14 mouse cellular contexts compared by ENCODE assay signal in the genomic region with DNA sequence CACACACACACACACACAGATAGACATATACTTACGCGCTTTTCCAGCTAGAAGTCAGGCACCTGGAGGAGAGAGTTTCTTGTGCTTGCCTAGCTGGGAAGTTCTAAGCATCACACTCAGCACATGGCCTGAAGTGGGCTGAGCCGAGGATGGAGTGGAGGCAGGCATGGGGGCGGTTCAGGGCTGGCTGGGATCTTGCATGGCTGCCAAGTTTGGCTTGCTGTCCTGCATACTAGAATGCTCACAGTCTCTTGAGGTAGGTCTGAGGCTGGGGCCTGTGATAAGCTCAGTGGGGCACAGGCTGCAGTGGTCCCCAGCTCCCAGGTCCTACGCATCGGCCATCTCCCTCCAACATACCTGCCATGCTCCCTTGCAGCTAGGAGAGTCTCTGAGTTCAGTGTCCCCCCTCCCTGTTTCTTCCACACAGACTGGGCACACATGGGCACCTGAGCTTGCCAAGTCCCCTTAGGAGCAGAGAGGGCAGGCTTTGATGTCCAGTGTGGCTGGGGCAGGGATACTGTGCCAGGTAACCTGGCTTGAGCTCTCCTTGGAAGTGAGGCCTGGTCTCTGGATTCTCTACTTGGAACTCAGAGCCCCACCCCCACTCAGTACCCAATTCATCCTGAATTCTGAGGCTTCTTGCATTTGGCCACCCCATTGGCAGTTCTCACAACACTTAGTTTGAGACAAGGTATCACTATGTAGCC. TPM values are rescaled to one million over a fixed set of nuclear protein-coding genes. Genes with fewer than 3 reads are reported as not detected.
DNase-seq lines count a peak whose midpoint lies in the region; ATAC-seq lines count a peak whose summit lies in the region.
"Had no signal": no experiment of that assay in that cellular context is flagged by ENCODE, and none has a peak within 500 bp of the region (broad histone marks: within the 10 kb centered on the region; RNA-seq: fewer than 3 reads in every experiment).

No protein-coding gene starts in this region.

- ATAC-seq in hindbrain, embryonic 16.5 days: peak; percentile 48; the same call in 1 of the 2 replicates
- no peak for ATAC-seq in liver, embryonic 11.5 days (replicated peaks; ENCODE audit: low FRiP score)
- ATAC-seq: forebrain, embryonic 13.5 days; liver, embryonic 12.5 days; midbrain, embryonic 15.5 days had no signal

- H3K9me3 ChIP-seq in hindbrain, embryonic 16.5 days (ENCODE audit: control insufficient read depth, low read length): no peaks in the 10 kb centered on the region
- no peaks in the 10 kb centered on the region for H3K9me3 ChIP-seq in hindbrain, embryonic 10.5 days
- no peaks in the 10 kb centered on the region for H3K9me3 ChIP-seq in liver, embryonic 11.5 days (ENCODE audit: control insufficient read depth, low read length)
- H3K9me3 ChIP-seq: forebrain, embryonic 13.5 days; kidney, embryonic 15.5 days; liver, embryonic 12.5 days; midbrain, embryonic 15.5 days had no signal

- no peak overlapping the region for H3K4me2 ChIP-seq in hindbrain, embryonic 16.5 days (ENCODE audit: low read length)
- no peak overlapping the region for H3K4me2 ChIP-seq in liver, embryonic 11.5 days
- H3K4me2 ChIP-seq: forebrain, embryonic 13.5 days; kidney, embryonic 15.5 days; liver, embryonic 12.5 days; midbrain, embryonic 15.5 days had no signal

- H3K36me3 ChIP-seq in hindbrain, embryonic 16.5 days (ENCODE audit: control insufficient read depth, insufficient read depth, low read length): no peaks in the 10 kb centered on the region
- no peaks in the 10 kb centered on the region for H3K36me3 ChIP-seq in hindbrain, embryonic 10.5 days
- H3K36me3 ChIP-seq in liver, embryonic 11.5 days (ENCODE audit: control insufficient read depth, insufficient read depth, low read length): no peaks in the 10 kb centered on the region
- H3K36me3 ChIP-seq: kidney, embryonic 15.5 days; liver, embryonic 12.5 days; midbrain, embryonic 15.5 days had no signal

- H3K4me3 ChIP-seq in hindbrain, embryonic 16.5 days (ENCODE audit: low read length): no peak overlapping the region
- H3K4me3 ChIP-seq in hindbrain, embryonic 10.5 days: no peak overlapping the region
- H3K4me3 ChIP-seq in liver, embryonic 11.5 days (ENCODE audit: low read depth, low read length): no peak overlapping the region
- H3K4me3 ChIP-seq: forebrain, embryonic 13.5 days; kidney, embryonic 15.5 days; layer of hippocampus, adult 2 months; liver, embryonic 12.5 days; midbrain, embryonic 15.5 days had no signal

- peaks cover 5% of the 10 kb centered on the region for H3K4me1 ChIP-seq in hindbrain, embryonic 16.5 days (ENCODE audit: control insufficient read depth, insufficient read depth, low read depth, low read length)
- peaks cover 9% of the 10 kb centered on the region for H3K4me1 ChIP-seq in hindbrain, embryonic 10.5 days (replicated peaks)
- H3K4me1 ChIP-seq in liver, embryonic 11.5 days (replicated peaks; ENCODE audit: control insufficient read depth, insufficient read depth, low read length): no peaks in the 10 kb centered on the region
- H3K4me1 ChIP-seq: kidney, embryonic 15.5 days; liver, embryonic 12.5 days had no signal

- no peak overlapping the region for H3K27ac ChIP-seq in hindbrain, embryonic 16.5 days (ENCODE audit: low read depth, low read length)
- H3K27ac ChIP-seq in hindbrain, embryonic 10.5 days: no peak overlapping the region
- H3K27ac ChIP-seq in liver, embryonic 11.5 days (ENCODE audit: low read depth, low read length): no peak overlapping the region
- H3K27ac ChIP-seq: forebrain, embryonic 13.5 days; kidney, embryonic 15.5 days; layer of hippocampus, adult 2 months; liver, embryonic 12.5 days; midbrain, embryonic 15.5 days had no signal

- no peaks in the 10 kb centered on the region for H3K27me3 ChIP-seq in hindbrain, embryonic 16.5 days (replicated peaks; ENCODE audit: control insufficient read depth, insufficient read depth, low read length)
- 0 out of 2 replicates have a peak, but pooled peaks cover 7% of the 10 kb centered on the region for H3K27me3 ChIP-seq in hindbrain, embryonic 10.5 days (ENCODE audit: insufficient read depth, poor library complexity, severe bottlenecking)
- no peaks in the 10 kb centered on the region for H3K27me3 ChIP-seq in liver, embryonic 11.5 days (replicated peaks; ENCODE audit: control insufficient read depth, insufficient read depth, low read length)
- H3K27me3 ChIP-seq: forebrain, embryonic 13.5 days; kidney, embryonic 15.5 days; liver, embryonic 12.5 days; midbrain, embryonic 15.5 days had no signal

- WGBS in hindbrain, embryonic 16.5 days: 79% methylated on average over 6 of the region's 6 CpGs
- WGBS in hindbrain, embryonic 10.5 days: 91% methylated on average over 6 of the region's 6 CpGs
- 82% methylated on average over 6 of the region's 6 CpGs for WGBS in liver, embryonic 11.5 days

- H3K9ac ChIP-seq in hindbrain, embryonic 16.5 days (ENCODE audit: low read depth, low read length): no peak overlapping the region
- H3K9ac ChIP-seq in liver, embryonic 11.5 days (ENCODE audit: low read depth, low read length): no peak overlapping the region
- H3K9ac ChIP-seq: forebrain, embryonic 13.5 days; kidney, embryonic 15.5 days; liver, embryonic 12.5 days; midbrain, embryonic 15.5 days had no signal

- DNase-seq in hindbrain, embryonic 10.5 days (ENCODE audit: low spot score): no peak
- DNase-seq in cerebellum, adult 18-20 months: peak; percentile 70 to 87
- peak; percentile 78 to 86 for DNase-seq in frontal cortex, postnatal 36 days (ENCODE audit: low spot score in 2 of 2)
- DNase-seq in right cerebral cortex, postnatal 36 days (ENCODE audit: low spot score in 2 of 2): peak; percentile 66 to 80
- no peak for DNase-seq in liver, embryonic 11.5 days (ENCODE audit: low spot score)
- DNase-seq in spleen, postnatal 14 days (ENCODE audit: low spot score in 2 of 2): no peak
- DNase-seq: heart, postnatal 14 days; lung, postnatal 14 days had no signal

RNA-seq across cellular contexts. Expression of gene Lemd2, which starts 43.6 kb away (rescaled TPM):
- polyA plus RNA-seq in hindbrain, embryonic 16.5 days (2015; fragmentation: Nextera tagmentation; extraction: Ambion mirVana): 11.1 and 17.7 TPM in 2 replicates
- 19.0 and 30.0 TPM in 2 replicates for polyA plus RNA-seq in hindbrain, embryonic 10.5 days (2016; fragmentation: Nextera tagmentation; extraction: Ambion mirVana)
- polyA plus RNA-seq in liver, embryonic 11.5 days (2014; fragmentation: Nextera tagmentation; extraction: Ambion mirVana): 11.6 and 13.4 TPM in 2 replicates

Comparison
In these comparisons a context has a peak if more than half of its experiments do, and no peak if none do; other contexts are left out.
1. DNase-seq: peak in cerebellum, adult 18-20 months (2 of 2), frontal cortex, postnatal 36 days (2 of 2) and right cerebral cortex, postnatal 36 days (2 of 2); none in hindbrain, embryonic 10.5 days (single experiment), liver, embryonic 11.5 days (single experiment) and spleen, postnatal 14 days (0 of 2).